Mouse (Mus musculus) heart, postnatal 0 days (tissue): ENCODE results near the gene Bid.

ENCODE experiments used
- CTCF ChIP-seq: IDR thresholded peaks from 2 replicates; pipeline ENCODE4 v1.5.1; 2016; ENCODE audit warnings: antibody characterized with exemption, control low read depth, low read depth
- EP300 ChIP-seq: IDR thresholded peaks from 2 replicates; pipeline ENCODE4 v1.6.1; 2016; ENCODE audit warnings: antibody characterized with exemption, low read depth

DNA sequence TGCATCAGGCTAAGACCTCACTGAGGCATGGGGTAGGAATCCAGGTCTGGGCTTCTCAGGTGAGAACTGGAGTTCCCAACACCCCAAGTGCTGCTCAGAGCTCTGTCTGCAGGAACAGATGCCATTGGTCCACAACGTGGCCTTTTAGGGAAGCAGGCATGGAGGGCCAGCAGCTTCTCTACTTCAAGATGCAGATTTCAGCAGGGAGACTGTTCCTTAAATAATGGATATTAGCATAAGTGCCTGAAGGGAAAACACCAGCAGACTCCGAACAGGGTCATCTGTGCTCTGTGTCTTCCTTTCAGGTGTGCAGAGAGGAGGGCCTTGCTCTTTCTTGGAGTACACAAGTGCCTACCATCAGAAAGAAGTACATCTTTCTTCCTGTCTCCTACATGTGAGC, 26.4 kb upstream of the Bid start:
- TF ChIP-seq CTCF (no peak), EP300 (no peak)
